Mouse (Mus musculus): ENCODE measurements around the gene Eif3k. TPM values are rescaled to one million over a fixed set of nuclear protein-coding genes. Genes with fewer than 3 reads are reported as not detected.

Gene Eif3k
- total and polyA plus RNA-seq, 3 experiments, result 545 to 671 TPM; not detected in 1

DNA sequence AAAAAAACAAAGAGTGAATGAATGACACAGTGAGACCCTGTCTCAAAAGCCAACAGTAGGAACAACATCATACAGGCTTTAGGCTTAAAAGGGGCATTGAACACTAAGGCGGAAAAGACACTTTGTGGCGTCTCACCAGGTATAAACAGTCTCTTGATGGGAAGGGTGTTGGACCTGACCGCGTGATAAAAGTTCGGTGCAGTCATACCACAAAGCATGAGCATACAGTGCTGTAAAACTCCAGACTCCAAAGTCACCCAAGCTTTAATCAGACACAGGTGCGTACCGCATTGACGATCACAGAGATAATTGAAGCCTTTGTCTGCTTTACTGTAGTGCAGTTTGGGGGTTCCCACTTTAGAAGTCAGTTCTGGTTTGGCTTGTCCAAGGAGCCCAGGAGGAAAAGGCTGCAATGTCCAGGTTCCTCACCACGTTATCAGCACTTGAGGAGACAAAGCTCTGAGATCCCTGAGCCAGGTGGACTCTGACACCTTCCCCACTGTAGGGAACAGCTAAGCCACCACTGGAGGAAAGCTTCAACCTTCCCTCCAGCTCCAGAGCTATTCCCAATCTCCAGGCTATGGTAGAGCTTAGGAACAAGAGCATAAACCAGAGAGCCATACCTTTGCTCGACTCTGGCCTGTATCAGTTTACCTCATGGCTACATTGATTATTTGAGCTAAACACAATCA is 31.2 kb downstream of the Eif3k start:
- H3K4me3 ChIP-seq (ENCODE audit: control insufficient read depth in 1 of 2, insufficient read depth in 1 of 2, low read depth in 2 of 2, low read length in 2 of 2), result no peak overlapping the region
- H3K27me3 ChIP-seq (ENCODE audit: control insufficient read depth in 1 of 2, insufficient read depth in 2 of 2, low read length in 2 of 2), result no peaks in the 10 kb centered on the region
- no peaks in the 10 kb centered on the region for H3K9me3 ChIP-seq (replicated peaks; ENCODE audit: insufficient read depth, low read length)
- peaks cover 9 to 46% of the 10 kb centered on the region in 2 experiments for H3K36me3 ChIP-seq (ENCODE audit: control insufficient read depth in 1 of 2, insufficient read depth in 2 of 2, low read length in 2 of 2)
- H3K4me1 ChIP-seq (ENCODE audit: control insufficient read depth in 1 of 2, insufficient read depth in 2 of 2, low read length in 2 of 2), result peaks cover 13 to 29% of the 10 kb centered on the region in 2 experiments
- no peak for TF ChIP-seq MAX (IDR thresholded peaks at IDR 0.05; ENCODE audit: low read length)
- no peak for TF ChIP-seq TBP (IDR thresholded peaks at IDR 0.05; ENCODE audit: low read depth, low read length)
- TF ChIP-seq POLR2AphosphoS5 (IDR thresholded peaks at IDR 0.05; ENCODE audit: borderline replicate concordance, low read depth, low read length), result no peak
- no peak for TF ChIP-seq TAL1 (IDR thresholded peaks at IDR 0.05; ENCODE audit: low read length)
- no peak for TF ChIP-seq ETS1 (IDR thresholded peaks at IDR 0.05; ENCODE audit: low read depth, low read length)
- no peak for TF ChIP-seq HCFC1 (IDR thresholded peaks at IDR 0.05; ENCODE audit: low read depth, low read length)
- TF ChIP-seq RCOR1 (IDR thresholded peaks at IDR 0.05; ENCODE audit: low read depth, low read length), result no peak
- no peak for TF ChIP-seq ELF1 (IDR thresholded peaks at IDR 0.05; ENCODE audit: low read depth, low read length)
- no peak for TF ChIP-seq ZKSCAN1 (IDR thresholded peaks at IDR 0.05; ENCODE audit: low read depth, low read length)
- no peak for TF ChIP-seq TCF12 (IDR thresholded peaks at IDR 0.05; ENCODE audit: low read depth, low read length)
- no peak for TF ChIP-seq POLR2AphosphoS2 (IDR thresholded peaks at IDR 0.05; ENCODE audit: low read length)
- TF ChIP-seq E2F4 (IDR thresholded peaks at IDR 0.05; ENCODE audit: borderline replicate concordance, low read depth, low read length), result no peak
- TF ChIP-seq NELFE (IDR thresholded peaks at IDR 0.05; ENCODE audit: low read depth, low read length), result no peak
- no peak for TF ChIP-seq KAT2A (conservative IDR thresholded peaks at IDR 0.05; ENCODE audit: low read depth, low read length)
- no peak for TF ChIP-seq USF2 (IDR thresholded peaks at IDR 0.05; ENCODE audit: borderline replicate concordance in 1 of 2, insufficient read depth in 1 of 2, low read depth in 1 of 2, low read length in 2 of 2)
- DNase-seq (ENCODE audit: low read depth, low spot score), result no peak
- H3K79me2 ChIP-seq (ENCODE audit: control insufficient read depth, insufficient read depth, low read length, poor library complexity), result peaks cover 72% of the 10 kb centered on the region
- no peak overlapping the region for H3K27ac ChIP-seq (ENCODE audit: control insufficient read depth, low read depth, low read length)
- H3K9ac ChIP-seq (ENCODE audit: control insufficient read depth, low read depth, low read length, poor library complexity, severe bottlenecking), result no peak overlapping the region

DNA sequence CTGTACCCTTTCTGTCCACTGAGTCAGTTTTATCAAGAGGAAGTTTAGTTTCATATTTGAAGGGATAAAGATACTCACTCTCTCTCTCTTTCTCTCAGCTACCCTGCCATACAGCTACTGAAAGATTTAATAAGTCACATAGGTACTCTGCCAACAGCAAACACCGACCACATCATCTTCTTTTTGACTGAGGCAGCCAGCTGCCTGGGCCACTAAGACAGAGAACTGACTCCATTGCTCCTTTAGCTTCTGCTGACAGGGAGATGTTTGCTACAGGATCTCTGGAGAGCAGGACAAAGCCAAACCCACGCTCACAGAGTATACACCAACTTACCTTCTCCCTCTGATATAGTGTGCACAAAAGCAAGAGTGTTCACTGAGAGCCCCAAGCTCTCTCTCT is 32.4 kb downstream of the Eif3k start:
- Histone ChIP-seq H3K27me3 (ENCODE audit: control insufficient read depth in 1 of 2, insufficient read depth in 2 of 2, low read length in 2 of 2) (no peaks in the 10 kb centered on the region), H3K36me3 (ENCODE audit: control insufficient read depth in 1 of 2, insufficient read depth in 2 of 2, low read length in 2 of 2) (peaks cover 7 to 37% of the 10 kb centered on the region in 2 experiments), H3K9me3 (replicated peaks; ENCODE audit: insufficient read depth, low read length) (no peaks in the 10 kb centered on the region), H3K4me1 (ENCODE audit: control insufficient read depth in 1 of 2, insufficient read depth in 2 of 2, low read length in 2 of 2) (peaks cover 13 to 24% of the 10 kb centered on the region in 2 experiments), H3K4me3 (ENCODE audit: control insufficient read depth in 1 of 2, insufficient read depth in 1 of 2, low read depth in 2 of 2, low read length in 2 of 2) (no peak overlapping the region), H3K27ac (ENCODE audit: control insufficient read depth, low read depth, low read length) (no peak overlapping the region), H3K79me2 (ENCODE audit: control insufficient read depth, insufficient read depth, low read length, poor library complexity) (peaks cover 63% of the 10 kb centered on the region), H3K9ac (ENCODE audit: control insufficient read depth, low read depth, low read length, poor library complexity, severe bottlenecking) (no peak overlapping the region)
- no peak for DNase-seq (ENCODE audit: low read depth, low spot score)
- TF ChIP-seq MYB (IDR thresholded peaks at IDR 0.05; ENCODE audit: low read depth, low read length) (no peak), GATA1 (IDR thresholded peaks at IDR 0.05; ENCODE audit: low read depth, low read length) (no peak), HCFC1 (IDR thresholded peaks at IDR 0.05; ENCODE audit: low read depth, low read length) (no peak), CHD2 (IDR thresholded peaks at IDR 0.05; ENCODE audit: low read length) (no peak), POLR2AphosphoS5 (IDR thresholded peaks at IDR 0.05; ENCODE audit: borderline replicate concordance, low read depth, low read length) (no peak), CTCF (IDR thresholded peaks at IDR 0.05 in 2 of 3, conservative IDR thresholded peaks at IDR 0.05 in 1 of 3; ENCODE audit: control insufficient read depth in 1 of 3, insufficient read depth in 1 of 3, low read depth in 2 of 3, low read length in 3 of 3, poor library complexity in 1 of 3, severe bottlenecking in 1 of 3) (no peak), SIN3A (IDR thresholded peaks at IDR 0.05; ENCODE audit: low read length) (no peak), MXI1 (IDR thresholded peaks at IDR 0.05; ENCODE audit: low read depth, low read length) (no peak), ZNF384 (IDR thresholded peaks at IDR 0.05; ENCODE audit: low read depth, low read length) (no peak), ZC3H11A (IDR thresholded peaks at IDR 0.05; ENCODE audit: low read depth, low read length) (no peak)

Measured in MEL (cell line).